Mouse (Mus musculus) monocyte, adult 2 months (primary cell): Measurements from ENCODE around the gene Ppil1.
A peak's percentile ranks its signal among the peaks of the same experiment; 100 is the strongest.
"Not testable (repeated sequence)": the region's sequence is repeated elsewhere in the genome, so short reads cannot be mapped to it uniquely, and the experiment has no call there.

Experiments used
- DNase-seq, 2 experiments: peaks; one replicate each; pipeline ENCODE4 v3.0.0; 2022; ENCODE audit warnings: low spot score in 2 of 2, low read depth in 1 of 2

The Ppil1 gene

GRCm38 (mm10) chr17:29282216-29282952, 18.4 kb upstream of the Ppil1 start:
- no peak for DNase-seq

GRCm38 (mm10) chr17:29281541-29281940, 17.6 kb upstream of the Ppil1 start:
- DNase-seq, result no peak

GRCm38 (mm10) chr17:29280422-29280821, 16.4 kb upstream of the Ppil1 start:
- no peak for DNase-seq

- no peak for DNase-seq
Measured at GRCm38 (mm10) chr17:29273889-29274288, 9.9 kb upstream of the Ppil1 start.

- no peak for DNase-seq
Measured at GRCm38 (mm10) chr17:29273156-29273555, 9.2 kb upstream of the Ppil1 start.

- DNase-seq, result no peak
Measured at GRCm38 (mm10) chr17:29270148-29270698, 6.2 kb upstream of the Ppil1 start.

GRCm38 (mm10) chr17:29269349-29269706, 5.3 kb upstream of the Ppil1 start:
- no peak for DNase-seq

- DNase-seq, result peak; percentile 89 to 94
Measured at GRCm38 (mm10) chr17:29268682-29269348, 4.8 kb upstream of the Ppil1 start, which contains the start of gene BC004004. Gene BC004004, plus strand, starts transcription at chr17:29268788.

- DNase-seq, result no peak
Measured at GRCm38 (mm10) chr17:29267931-29268681, 4.1 kb upstream of the Ppil1 start.

GRCm38 (mm10) chr17:29267040-29267439, 3.1 kb upstream of the Ppil1 start:
- not testable (repeated sequence) for DNase-seq

- no peak for DNase-seq
Measured at GRCm38 (mm10) chr17:29264760-29265159, 774 bp upstream of the Ppil1 start.

GRCm38 (mm10) chr17:29263417-29263816, 569 bp downstream of the Ppil1 start:
- no peak for DNase-seq

GRCm38 (mm10) chr17:29262259-29262649, 1.7 kb downstream of the Ppil1 start:
- DNase-seq, result no peak

- no peak for DNase-seq
Measured at GRCm38 (mm10) chr17:29261603-29262258, 2.3 kb downstream of the Ppil1 start.

- DNase-seq, result no peak
Measured at GRCm38 (mm10) chr17:29260501-29260900, 3.5 kb downstream of the Ppil1 start.

GRCm38 (mm10) chr17:29259489-29259888, 4.5 kb downstream of the Ppil1 start:
- peak; percentile 29 to 50 for DNase-seq

GRCm38 (mm10) chr17:29258921-29259320, 5.1 kb downstream of the Ppil1 start:
- no peak for DNase-seq

- DNase-seq, result no peak
Measured at GRCm38 (mm10) chr17:29258025-29258558, 5.9 kb downstream of the Ppil1 start.

- no peak for DNase-seq
Measured at GRCm38 (mm10) chr17:29257001-29257511, 6.9 kb downstream of the Ppil1 start.

GRCm38 (mm10) chr17:29256507-29256906, 7.5 kb downstream of the Ppil1 start:
- DNase-seq, result no peak

- not testable (repeated sequence) for DNase-seq
Measured at GRCm38 (mm10) chr17:29254784-29255183, 9.2 kb downstream of the Ppil1 start.
